Mouse (Mus musculus) common myeloid progenitor, adult 5-6 weeks (primary cell): Measurements from ENCODE around the gene Cuzd1. TPM values are rescaled to one million over a fixed set of nuclear protein-coding genes. Genes with fewer than 3 reads are reported as not detected.

Experiments
- ATAC-seq: replicated peaks from 2 replicates; pipeline ENCODE4 v1.8.0; 2016; ENCODE audit warnings: low read depth, mild to moderate bottlenecking, moderate TSS enrichment, inconsistent platforms; ENCODE audit not compliant: poor library complexity, severe bottlenecking
- total RNA-seq: library from RNA; stranded (forward); fragments of 200-1000, 187-1606 nt; gene quantifications from 2 replicates; pipeline ENCODE4 v1.2.3, GENCODE M21; 2017

Cuzd1 gene
- total RNA-seq, result not detected in 2 replicates

DNA sequence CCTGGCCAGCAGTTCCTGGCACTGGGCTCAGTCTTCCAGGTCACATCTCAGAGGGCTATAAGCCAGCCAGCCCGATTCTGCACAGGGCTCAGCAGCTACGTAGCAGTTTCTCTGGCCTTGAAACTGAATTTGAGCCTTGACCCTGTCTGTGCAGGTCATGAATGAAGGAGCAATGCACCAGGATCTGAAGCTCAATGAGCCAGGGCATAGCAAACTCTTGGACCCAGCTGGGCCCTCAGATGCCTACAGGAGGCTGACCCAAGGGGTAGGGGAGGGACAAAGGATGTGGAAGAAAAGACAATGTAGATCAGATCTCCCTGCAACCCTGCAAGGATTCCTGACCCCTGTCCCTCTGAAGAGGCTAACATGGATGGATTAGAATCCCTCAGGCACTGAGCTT is at the start of gene Cuzd1:
Cuzd1 (minus strand) TSS at position 101 of the 400 bp plus-strand sequence.
- ATAC-seq, result no peak

DNA sequence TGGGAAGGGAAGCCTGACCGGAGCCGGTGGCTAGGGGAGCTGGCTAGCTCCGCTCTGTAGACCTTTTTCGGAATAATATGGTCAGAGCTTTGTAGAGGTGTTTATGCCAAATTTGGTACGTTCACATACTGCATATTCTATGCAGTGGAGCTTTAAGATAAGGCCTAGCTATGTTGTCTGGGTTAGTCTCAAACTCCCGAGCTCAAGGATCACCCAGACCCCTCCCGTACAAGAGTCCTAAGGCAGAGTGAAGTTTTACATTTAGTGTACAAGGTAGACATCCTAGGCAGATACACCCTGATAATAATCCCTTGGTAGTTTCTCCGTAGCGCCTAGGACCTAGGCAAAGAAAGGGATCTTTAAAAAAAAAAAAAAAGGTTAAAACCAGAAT is 49.4 kb upstream of the Cuzd1 start:
- ATAC-seq, result no peak

DNA sequence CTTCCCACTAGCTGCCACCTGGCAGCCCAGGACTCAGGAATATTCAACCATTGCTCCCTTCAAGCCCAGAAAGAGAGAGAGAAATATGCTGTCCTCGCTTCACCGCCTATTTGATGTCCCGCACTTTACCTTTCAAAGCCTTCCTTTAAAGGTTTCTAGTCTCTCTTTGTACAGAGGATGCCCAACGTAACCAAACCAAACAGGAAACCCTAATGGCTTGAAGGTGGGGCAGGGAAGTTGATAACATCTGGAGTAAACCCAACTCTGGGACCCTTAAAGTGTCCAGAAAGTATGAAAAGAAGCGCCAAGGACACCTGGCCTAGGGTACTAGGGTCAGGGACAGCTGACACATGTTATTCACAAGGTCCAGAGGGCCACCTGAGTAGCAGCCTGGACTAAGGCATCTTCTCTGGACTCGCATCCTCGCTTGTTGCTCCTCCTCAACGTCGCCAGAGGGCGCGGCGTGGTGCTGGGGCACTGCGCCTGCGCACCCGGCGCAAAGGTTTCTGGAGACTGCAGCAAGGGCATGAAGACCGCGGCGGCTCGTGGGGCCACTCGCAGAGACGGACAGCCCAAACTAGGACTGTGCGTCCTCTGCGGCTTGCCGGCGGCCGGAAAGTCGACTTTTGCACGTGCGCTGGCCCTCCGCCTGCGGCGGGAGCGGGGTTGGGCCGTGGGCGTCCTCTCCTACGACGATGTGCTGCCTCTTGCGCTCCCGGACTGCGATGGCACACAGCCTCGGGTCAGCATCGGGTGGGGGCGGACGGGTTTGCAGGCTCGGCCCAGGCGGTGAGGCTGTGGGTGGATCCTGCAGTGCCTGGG is 48.8 kb upstream of the Cuzd1 start, which contains the start of gene Pstk:
Pstk (plus strand) TSS at position 494 of the 822 bp plus-strand sequence.
- peak; percentile 94 for ATAC-seq

DNA sequence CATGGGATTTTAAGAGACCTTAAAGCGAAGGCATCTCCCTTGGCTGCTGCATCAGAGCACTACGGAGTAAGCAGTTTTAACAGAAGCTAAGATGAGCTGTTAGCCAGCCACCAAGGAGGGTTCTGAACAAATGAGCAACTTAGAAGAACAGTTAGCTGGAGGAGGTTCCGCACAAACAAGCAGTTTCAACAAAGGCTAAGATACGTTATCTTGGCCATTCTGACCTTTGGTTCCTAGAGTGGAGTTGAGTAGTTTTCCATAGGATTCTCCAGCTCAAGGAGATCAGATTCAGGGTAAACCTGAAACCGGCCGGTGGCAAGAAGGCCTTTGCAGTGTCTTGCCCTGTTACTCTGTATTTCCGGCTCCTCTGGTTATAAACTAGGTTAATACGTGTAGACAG is 42.0 kb upstream of the Cuzd1 start:
- no peak for ATAC-seq

DNA sequence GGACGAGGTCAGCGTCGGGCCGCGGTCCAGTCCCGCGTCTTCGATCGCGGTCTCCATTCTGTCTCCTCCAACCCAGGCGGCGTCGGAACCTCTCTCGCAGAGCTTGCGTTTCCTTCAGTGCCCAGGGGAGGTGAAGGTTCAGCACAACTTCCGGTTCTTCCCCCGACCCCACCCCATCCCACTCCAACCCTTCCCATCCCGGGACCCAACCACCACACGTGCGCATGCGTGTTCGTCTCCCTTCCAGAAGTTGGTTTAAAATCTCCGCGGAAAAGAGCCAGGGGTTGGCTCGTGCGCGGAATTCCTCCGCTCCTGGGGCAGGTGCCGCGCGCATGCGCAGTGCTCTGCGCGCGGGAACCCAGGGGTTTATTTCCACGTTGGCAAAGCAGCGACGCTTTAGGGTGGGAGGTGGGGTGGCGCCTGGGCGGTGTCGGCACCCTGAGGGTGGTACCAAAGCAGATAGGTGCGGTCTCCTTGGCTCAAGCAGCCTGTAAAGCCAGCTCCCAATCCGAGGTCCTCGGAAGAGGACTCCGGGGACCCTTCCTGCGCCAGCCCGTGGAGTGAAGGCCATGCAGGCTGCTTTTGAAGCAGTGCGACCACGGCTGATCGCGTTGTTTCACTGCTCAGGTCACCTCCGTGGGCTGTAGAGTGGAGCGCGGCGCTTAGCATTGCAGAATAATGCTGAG is 40.7 kb upstream of the Cuzd1 start, which contains the start of gene 2310057M21Rik:
2310057M21Rik (minus strand) TSS at position 145 of the 686 bp plus-strand sequence.
- peak; percentile 95 for ATAC-seq

DNA sequence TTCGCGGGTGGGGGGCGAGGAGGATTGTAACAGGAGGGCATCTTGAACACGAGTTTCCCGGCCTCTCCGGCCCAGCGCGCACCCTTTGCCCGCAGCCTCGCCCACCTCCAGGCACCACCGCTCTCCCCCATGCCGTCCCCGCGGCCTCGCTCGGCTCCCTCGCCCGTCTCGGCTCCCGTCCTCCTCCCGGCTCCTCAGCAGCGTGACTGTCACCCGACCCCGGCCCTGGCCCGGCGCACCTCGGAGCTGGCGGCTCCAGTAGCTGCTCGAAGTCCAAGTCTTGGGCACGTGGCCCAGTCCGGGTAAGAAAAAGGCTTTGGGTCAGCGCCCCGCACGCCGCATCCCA is 40.1 kb upstream of the Cuzd1 start:
- peak; percentile 44 for ATAC-seq

DNA sequence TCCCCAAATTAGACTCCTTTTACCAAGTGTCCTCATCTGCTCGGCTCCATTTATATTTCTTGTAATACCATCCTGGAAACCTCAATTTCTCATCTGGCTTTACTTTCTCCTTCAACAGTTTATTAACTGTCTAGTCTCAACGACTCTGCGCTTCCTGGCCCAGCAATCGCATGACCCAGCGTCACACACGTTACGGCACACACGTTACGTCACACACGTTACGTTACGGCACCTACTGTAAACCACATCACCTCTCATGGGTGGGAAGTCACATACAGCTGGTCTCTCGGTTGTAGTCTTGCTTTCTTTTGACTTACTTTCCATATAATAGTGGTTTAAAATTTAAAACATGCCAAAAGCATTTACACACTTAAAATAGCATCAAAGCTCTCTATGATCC is 34.0 kb upstream of the Cuzd1 start:
- ATAC-seq, result no peak

DNA sequence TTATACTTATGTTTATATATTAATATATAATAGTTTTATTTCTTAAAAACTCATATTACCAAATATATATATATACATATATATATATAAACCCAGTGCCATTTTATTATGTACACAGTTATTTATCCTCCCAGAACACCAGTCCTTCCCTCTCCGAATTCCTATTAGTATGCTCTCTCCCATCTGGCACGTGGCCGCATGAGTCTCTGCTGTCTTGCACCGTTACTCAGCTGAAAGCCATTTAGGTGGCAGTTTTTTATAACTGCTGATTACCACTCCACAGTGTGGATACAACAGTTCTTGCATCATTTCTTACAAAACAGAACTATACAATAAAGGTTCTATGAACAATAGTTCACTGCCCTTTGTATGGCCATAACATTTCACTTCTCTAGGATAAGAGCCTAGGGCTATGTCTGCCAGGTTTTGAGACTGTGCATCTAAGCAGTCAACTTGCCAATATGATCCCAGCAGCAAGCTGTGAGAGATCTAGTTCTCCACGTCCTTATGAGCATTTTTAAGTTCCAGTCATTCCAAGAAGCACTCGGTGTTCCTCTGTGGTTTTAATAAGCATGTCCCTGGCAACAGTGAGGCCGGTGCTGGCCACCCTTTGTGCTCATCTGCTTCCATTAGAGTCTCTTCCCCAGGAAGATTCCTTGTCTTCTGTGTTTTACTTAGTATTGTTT is 23.9 kb upstream of the Cuzd1 start:
- no peak for ATAC-seq

DNA sequence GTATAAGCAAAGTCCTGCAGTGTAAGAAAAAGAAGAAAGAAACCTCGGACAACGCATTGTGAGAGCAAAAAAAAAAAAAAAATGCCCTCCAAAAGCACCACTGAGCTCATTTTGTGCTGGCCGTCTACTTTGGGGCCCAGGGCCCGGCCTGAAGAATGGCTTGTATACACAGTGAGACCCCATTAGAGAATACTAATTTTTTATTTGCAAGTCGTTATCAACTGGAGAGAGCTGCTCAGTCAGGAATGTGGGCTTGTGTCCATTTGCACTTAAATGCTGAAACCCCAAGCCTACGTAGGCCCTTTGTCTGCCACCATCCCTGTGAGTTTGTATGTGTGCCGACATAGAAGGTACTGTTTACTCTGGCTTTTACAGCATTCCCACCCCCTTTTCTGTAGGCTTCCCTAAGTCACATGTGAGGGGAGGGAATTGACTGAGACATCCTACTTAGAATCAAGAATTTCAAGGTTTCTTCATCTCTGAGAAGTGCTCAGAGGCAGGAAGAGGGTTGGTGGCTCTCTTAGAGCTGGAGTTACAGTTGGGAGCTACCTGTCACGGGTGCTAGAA is 15.5 kb upstream of the Cuzd1 start:
- ATAC-seq, result no peak

DNA sequence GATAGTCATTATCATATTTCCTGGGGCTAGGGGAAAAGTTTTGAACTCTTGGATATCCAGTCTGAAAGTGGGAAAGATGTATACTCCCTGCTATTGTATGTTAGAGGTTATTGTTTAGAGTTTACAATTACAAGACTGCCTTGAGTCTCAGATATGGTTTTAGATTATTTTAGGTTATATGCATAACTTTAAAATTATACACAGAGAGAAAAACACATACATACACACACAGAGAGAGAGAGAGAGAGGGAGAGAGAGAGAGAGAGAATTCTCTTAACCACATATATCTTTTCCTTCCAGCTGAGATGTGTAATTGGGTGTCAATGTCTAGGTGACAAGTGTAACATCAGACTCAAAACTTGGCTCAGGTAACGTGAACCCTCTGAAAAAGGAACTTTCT is 11.5 kb upstream of the Cuzd1 start, which contains the start of gene Fam24a:
Fam24a (plus strand) TSS at position 301 of the 400 bp plus-strand sequence.
- no peak for ATAC-seq

DNA sequence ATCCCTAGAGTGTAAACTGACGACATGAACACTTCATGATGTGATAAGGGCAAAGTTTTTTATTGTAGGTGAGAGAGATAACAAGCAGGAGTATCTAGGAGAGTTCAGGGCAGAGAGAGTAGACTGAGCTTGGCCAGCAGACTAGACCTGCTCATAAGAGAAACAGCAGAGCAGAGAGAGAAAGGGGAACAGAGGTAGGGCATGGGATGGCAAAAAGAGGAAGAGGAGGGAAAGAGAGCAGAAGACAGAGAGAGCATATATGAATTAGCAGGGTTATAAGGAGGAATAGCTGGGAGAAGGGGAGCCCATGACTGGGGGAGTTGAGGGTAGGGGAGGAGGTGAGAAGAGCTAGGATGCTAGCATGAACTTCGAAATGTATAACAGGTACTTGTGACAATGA is 9.6 kb upstream of the Cuzd1 start:
- no peak for ATAC-seq

DNA sequence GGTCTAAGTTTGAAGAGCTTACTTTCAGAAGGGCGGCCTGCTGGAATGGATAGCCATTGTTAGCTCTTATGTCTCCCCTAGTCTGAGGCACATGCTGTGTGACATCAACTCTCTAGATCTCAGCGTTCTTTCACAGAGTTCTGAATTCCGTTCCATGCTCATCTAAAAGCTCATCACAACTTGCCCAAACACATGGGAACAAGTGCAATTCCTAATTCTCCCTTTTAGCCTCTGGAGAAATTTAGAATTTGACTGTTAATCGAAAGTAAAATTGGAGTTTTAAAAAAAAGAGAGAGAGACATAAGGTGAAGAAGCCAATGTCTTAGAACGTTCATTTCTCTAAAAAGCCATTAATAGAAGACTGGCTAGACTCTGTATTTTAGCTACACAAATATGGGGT is 7.3 kb upstream of the Cuzd1 start, which contains the start of gene Fam24b:
Fam24b (minus strand) TSS at position 101 of the 400 bp plus-strand sequence.
- ATAC-seq, result no peak

DNA sequence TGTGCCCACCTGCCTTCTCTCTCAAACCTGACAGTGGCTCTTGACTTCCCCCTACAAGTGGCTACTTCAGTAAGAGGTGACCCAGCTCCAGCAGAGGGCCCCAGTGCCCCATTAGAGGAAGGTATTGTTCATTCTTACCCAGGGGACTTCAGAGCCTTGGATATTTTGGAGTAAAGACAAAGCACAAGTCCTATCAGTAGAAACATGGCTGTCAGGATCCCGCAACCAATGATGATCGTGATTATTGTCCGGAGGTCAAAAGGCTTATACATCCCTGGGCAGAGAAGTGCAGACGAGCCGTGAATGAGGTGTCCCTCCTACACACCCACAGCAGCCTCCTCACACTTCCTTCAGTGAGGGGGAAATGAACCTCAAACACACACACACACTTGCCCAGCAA is 5.0 kb upstream of the Cuzd1 start:
- ATAC-seq, result no peak

DNA sequence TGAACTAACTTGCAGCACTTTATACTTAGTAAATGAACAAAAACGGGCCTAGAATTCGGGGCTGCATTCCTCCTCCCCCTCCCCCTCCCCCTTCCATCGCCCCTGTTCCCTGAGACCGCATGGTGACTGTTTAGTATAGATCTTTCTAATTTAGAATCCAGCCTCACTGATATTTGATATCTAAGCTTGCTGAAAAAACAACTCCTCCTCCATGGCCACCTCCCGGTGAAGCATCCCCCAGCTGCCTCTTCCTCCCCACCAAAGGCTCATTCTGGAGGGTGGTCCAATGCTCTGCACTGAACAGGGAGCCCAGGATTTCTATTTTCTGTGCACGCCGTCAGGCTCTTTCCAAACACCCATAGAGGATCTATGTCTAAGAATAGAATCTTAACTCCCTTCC is 3.8 kb downstream of the Cuzd1 start:
- no peak for ATAC-seq

DNA sequence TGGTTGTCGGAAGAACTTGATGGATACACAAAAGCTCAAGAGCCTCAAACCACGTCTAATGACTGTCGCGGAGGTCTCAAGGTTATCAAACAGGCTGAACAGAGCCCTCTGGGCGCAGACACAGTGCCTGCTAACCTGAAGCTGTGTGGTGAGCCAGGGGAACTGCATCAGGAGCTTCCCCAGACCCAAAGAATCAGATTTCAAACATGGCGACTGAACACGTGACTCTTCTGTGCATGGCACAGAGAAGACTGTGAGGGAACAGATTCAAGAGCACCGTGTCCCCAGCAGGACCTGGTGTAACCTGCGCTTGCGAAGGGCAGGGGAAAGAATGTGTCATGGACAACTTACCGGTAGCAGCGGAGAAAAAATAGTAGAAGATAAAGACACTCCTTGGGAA is 4.5 kb downstream of the Cuzd1 start:
- ATAC-seq, result no peak

DNA sequence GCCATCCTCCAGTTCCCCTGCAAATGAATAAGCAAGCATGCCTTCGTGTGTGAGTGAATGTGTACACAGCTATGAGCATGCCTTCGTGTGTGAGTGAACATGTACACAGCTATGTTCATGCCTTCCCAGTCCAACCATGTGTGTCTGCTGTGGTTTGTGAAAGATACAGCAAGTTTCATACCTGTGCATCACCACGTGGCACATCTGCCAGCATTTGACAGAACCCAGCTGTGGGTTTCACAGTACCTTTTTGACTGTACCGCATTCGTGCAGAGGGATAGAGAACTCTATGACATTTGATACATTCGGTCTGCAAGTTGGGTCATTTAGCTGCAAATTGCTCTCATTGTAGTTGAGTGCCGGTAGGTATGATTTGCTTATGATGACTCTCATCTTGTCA is 7.6 kb downstream of the Cuzd1 start:
- no peak for ATAC-seq

DNA sequence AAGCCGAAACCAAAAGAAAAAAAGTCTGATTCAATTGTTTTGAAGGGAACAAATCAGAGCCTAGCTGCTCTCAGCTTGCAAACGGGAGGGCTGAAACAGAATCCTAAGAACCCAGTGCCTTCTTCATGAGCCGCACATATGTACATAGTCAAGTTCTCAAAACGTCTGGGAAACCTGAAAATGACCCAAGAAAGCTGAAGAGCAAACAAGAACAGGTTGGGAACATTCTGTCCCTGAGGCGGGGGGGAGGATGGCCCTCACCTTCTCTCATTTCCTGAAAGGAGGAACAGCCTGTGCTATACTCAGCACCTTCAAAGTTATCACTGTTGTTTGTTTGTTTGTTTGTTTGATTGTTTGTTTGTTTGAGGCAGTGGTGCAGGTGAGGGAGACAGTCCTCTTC is 15.4 kb downstream of the Cuzd1 start:
- no peak for ATAC-seq

DNA sequence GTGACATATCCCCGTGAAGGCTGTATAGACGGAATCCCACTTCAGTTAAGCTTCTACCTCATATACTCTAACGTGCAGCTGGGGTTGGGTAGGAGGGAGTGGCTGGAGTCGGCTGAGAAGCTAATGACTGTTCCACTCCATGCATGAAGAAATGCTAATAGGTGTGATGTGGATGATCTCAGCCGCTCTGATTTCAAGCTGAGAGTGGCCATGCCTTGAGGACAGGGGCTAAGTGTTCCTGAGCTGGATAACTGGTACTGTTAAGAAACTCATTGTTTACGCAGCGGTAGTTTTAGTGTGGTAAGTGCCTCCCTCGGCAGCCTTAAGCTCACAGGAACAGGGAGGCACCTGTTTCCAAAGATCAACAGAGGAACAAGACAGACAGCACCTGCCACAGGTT is 18.8 kb downstream of the Cuzd1 start:
- no peak for ATAC-seq

DNA sequence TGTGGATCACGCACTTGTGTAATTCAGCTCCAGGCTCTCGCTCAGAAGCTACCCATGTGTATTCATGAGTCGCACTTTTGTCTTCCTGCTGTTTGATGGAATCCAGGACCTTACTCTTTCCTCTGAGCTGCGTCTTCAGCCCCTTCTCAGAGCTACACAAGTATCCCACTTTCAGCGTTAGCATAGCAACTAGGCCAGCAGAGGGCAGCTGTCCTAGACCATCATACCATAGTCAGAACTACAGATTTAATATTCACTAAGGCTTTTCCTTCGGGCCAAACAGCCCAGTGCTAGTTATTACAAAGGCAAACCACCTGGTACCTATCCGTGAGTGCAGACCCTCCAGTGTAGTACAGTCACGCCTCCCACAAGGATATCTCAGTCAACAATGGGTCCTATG is 24.9 kb downstream of the Cuzd1 start:
- ATAC-seq, result no peak

DNA sequence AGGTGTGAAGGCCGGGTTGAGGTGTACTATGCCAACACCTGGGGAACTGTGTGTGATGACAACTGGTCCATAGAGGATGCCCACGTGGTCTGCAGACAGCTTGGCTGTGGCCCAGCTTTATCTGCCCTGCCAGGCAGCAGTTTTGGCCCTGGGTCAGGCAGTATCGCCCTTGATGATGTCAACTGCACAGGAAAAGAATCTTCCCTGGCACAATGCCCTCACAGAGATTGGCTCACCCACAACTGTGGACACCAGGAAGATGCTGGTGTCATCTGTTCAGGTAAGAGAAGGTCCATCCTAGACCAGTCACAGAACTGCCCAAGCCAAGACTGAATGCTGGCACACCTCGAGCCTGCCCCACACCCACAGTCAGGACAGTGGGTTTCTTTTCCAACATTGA is 56.2 kb downstream of the Cuzd1 start:
- no peak for ATAC-seq

DNA sequence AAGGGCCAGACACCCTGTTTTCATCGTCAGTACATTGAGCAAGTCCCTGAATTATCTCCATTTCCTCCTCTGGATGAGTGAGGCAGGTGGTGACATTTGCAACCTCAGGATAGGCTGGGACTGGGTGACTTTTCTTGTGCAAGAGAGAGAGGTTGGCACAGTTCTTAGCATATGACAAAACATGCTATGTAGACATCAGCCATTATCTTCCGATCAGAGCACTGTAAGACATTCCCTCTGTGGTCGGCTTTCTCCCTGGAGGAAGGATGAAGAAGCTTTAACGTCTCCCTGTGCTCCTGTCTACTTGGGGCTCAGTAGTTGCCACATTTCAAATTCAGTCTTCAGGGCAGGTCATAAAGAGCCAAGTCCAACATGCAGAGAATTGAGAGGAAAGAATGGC is 57.8 kb downstream of the Cuzd1 start:
- ATAC-seq, result no peak
